Comparison of ENCODE assay signal across 22 mouse cellular contexts in genomic region chr9:69844712-69845111, GRCm38 (mm10).
DNase-seq lines count a peak whose midpoint lies in the region; ATAC-seq and TF ChIP-seq lines count a peak whose summit lies in the region.
"Had no signal": no experiment of that assay in that cellular context is flagged by ENCODE, and none has a peak within 500 bp of the region (broad histone marks: within the 10 kb centered on the region; RNA-seq: fewer than 3 reads in every experiment).

No protein-coding gene starts in this region.

- WGBS in neural tube, embryonic 12.5 days = 50% methylated on average over 6 of the region's 6 CpGs
- WGBS in forebrain, postnatal 0 days = 12% methylated on average over 6 of the region's 6 CpGs
- WGBS in neural tube, embryonic 13.5 days = 33% methylated on average over 6 of the region's 6 CpGs

- no peaks in the 10 kb centered on the region for H3K36me3 ChIP-seq in neural tube, embryonic 12.5 days
- no peaks in the 10 kb centered on the region for H3K36me3 ChIP-seq in forebrain, postnatal 0 days (ENCODE audit: insufficient read depth)
- no peaks in the 10 kb centered on the region for H3K36me3 ChIP-seq in neural tube, embryonic 13.5 days
- H3K36me3 ChIP-seq: embryonic facial prominence, embryonic 12.5 days; heart, embryonic 15.5 days; limb, embryonic 10.5 days; midbrain, embryonic 12.5 days had no signal

- H3K4me2 ChIP-seq in neural tube, embryonic 12.5 days (replicated peaks) = no peak overlapping the region
- no peak overlapping the region; the same call in 1 of the 2 replicates for H3K4me2 ChIP-seq in forebrain, postnatal 0 days (ENCODE audit: low read depth)
- no peak overlapping the region for H3K4me2 ChIP-seq in neural tube, embryonic 13.5 days
- H3K4me2 ChIP-seq: embryonic facial prominence, embryonic 12.5 days; heart, embryonic 15.5 days; liver, embryonic 11.5 days; lung, embryonic 14.5 days; midbrain, embryonic 12.5 days had no signal

- peak; percentile 44; the same call in 1 of the 2 replicates for ATAC-seq in neural tube, embryonic 12.5 days (ENCODE audit: low FRiP score, low read depth)
- ATAC-seq in forebrain, postnatal 0 days = peak; percentile 81
- peak; percentile 82 for ATAC-seq in neural tube, embryonic 13.5 days (ENCODE audit: low read depth)

- no peak for DNase-seq in neural tube, embryonic 10.5 days (ENCODE audit: extremely low spot score, low spot score)
- DNase-seq in forebrain, postnatal 0 days = peak; percentile 35
- no peak for DNase-seq in cerebellum, adult 11 months
- DNase-seq in ovary, postnatal 36 days (ENCODE audit: low spot score) = no peak
- DNase-seq in heart, adult 18-20 months = no peak
- DNase-seq: adrenal gland, postnatal 36 days; cerebellum, postnatal 36 days; heart, adult 2 months; kidney, adult 11 months; kidney, postnatal 10 days; lung, embryonic 14.5 days; lung, postnatal 4 days; spleen, adult 18-20 months; thymus, adult 2 months had no signal

- H3K27ac ChIP-seq in neural tube, embryonic 12.5 days = no peak overlapping the region
- H3K27ac ChIP-seq in forebrain, postnatal 0 days (ENCODE audit: low read depth, low read length) = no peak overlapping the region
- H3K27ac ChIP-seq in neural tube, embryonic 13.5 days (replicated peaks) = no peak overlapping the region
- H3K27ac ChIP-seq: embryonic facial prominence, embryonic 12.5 days; heart, adult 2 months; heart, embryonic 15.5 days; layer of hippocampus, adult 2 months; limb, embryonic 10.5 days; midbrain, embryonic 12.5 days had no signal

- no peak for TF ChIP-seq CTCF in forebrain, postnatal 0 days (IDR thresholded peaks at IDR 0.05; ENCODE audit: low read depth)

- no peaks in the 10 kb centered on the region for H3K4me1 ChIP-seq in neural tube, embryonic 12.5 days
- H3K4me1 ChIP-seq in forebrain, postnatal 0 days (ENCODE audit: insufficient read depth) = 0 out of 2 replicates have a peak, but pooled peaks cover 5% of the 10 kb centered on the region
- peaks cover 17% of the 10 kb centered on the region for H3K4me1 ChIP-seq in neural tube, embryonic 13.5 days (replicated peaks)
- H3K4me1 ChIP-seq: embryonic facial prominence, embryonic 12.5 days; heart, embryonic 15.5 days; limb, embryonic 10.5 days had no signal

- no peak overlapping the region for H3K4me3 ChIP-seq in neural tube, embryonic 12.5 days
- no peak overlapping the region for H3K4me3 ChIP-seq in forebrain, postnatal 0 days (ENCODE audit: low read depth, low read length)
- no peak overlapping the region for H3K4me3 ChIP-seq in neural tube, embryonic 13.5 days
- H3K4me3 ChIP-seq: embryonic facial prominence, embryonic 12.5 days; heart, adult 2 months; heart, embryonic 15.5 days; layer of hippocampus, adult 2 months; limb, embryonic 10.5 days; midbrain, embryonic 12.5 days had no signal

- no peak overlapping the region for H3K9ac ChIP-seq in neural tube, embryonic 12.5 days
- no peak overlapping the region for H3K9ac ChIP-seq in forebrain, postnatal 0 days
- no peak overlapping the region for H3K9ac ChIP-seq in neural tube, embryonic 13.5 days
- H3K9ac ChIP-seq: embryonic facial prominence, embryonic 12.5 days; heart, embryonic 15.5 days; lung, embryonic 14.5 days; midbrain, embryonic 12.5 days had no signal

- peaks cover 9% of the 10 kb centered on the region; the same call in 1 of the 2 replicates for H3K9me3 ChIP-seq in neural tube, embryonic 12.5 days
- H3K9me3 ChIP-seq in forebrain, postnatal 0 days (ENCODE audit: low read length) = peaks cover 7% of the 10 kb centered on the region; the same call in 1 of the 2 replicates
- H3K9me3 ChIP-seq in neural tube, embryonic 13.5 days = no peaks in the 10 kb centered on the region
- H3K9me3 ChIP-seq: embryonic facial prominence, embryonic 12.5 days; heart, embryonic 15.5 days; limb, embryonic 10.5 days; midbrain, embryonic 12.5 days had no signal

- peaks cover 5% of the 10 kb centered on the region; the same call in 1 of the 2 replicates for H3K27me3 ChIP-seq in neural tube, embryonic 12.5 days (replicated peaks)
- H3K27me3 ChIP-seq in forebrain, postnatal 0 days (ENCODE audit: insufficient read depth, low read length) = peaks cover 16% of the 10 kb centered on the region
- H3K27me3 ChIP-seq in neural tube, embryonic 13.5 days = peaks cover 54% of the 10 kb centered on the region
- H3K27me3 ChIP-seq: embryonic facial prominence, embryonic 12.5 days; heart, embryonic 15.5 days had no signal
